Mouse (Mus musculus): ENCODE data around the gene Phex.
A peak's percentile ranks its signal among the peaks of the same experiment; 100 is the strongest.

The Phex gene

DNA sequence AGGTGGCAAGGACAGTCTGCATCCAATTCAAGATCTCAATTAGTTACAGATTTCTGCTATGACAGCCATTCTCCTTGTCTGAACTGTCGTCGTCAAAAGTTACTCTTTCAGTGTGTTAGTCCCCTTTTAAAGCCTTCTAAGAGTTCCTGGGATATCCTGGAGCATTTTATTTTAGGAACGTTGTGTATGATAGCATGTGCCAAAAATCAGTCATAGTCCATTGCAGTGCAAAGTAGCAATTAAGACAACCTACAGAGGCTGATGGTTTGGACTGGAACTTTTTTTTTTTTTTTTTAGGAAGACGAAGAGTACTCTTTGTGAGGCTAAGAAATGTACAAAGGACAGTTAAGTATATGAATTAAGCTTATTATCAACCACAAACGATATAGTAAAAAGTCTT is at the start of gene Phex:
Gene Phex, minus strand, starts transcription at position 101 of the 400 bp plus-strand sequence.
- DNase-seq (ENCODE audit: low spot score in 2 of 2), result no peak

GRCm38 (mm10) chrX:157462716-157463115 is 47.6 kb upstream of the Phex start:
- DNase-seq (ENCODE audit: low spot score in 2 of 2), result no peak

DNA sequence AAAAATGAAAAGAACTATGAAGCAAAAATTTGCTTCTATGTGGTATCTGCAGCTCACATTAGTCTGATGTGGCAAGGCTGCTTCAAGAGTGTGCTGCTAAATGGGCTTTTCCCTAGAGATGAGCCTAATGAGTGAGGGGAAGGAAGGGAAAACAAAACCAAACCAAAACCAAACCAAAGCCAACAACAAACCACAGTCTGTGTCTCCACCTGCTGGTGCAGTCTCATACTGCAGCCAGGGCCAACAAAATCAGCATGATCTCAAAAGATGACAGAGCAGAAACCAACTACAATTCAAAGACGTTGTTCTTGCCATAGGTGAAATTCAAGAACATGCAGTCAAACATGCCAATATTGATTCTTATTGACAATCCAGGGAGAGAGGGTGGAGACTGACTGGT is 39.3 kb upstream of the Phex start:
- DNase-seq (ENCODE audit: low spot score in 2 of 2), result peak; percentile 54 to 69

DNA sequence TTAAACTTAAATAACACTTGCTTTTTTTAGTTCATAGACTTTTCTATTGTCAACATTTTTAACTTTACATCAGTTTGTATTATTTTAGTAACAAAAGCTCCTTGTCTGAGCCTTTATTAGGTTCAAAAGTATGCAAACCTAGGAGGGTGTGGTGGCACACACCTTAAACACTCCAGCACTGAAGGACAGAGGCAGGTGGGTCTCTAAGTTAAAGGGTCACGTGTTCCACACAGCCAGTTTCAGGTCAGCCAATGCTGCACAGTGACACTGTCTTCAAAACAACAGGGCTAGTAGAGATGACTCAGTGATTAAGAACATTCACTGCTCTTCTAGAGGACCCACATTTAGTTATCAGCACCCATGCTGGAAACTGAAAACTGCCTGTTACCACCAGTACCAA is 33.9 kb upstream of the Phex start:
- no peak for DNase-seq (ENCODE audit: low spot score in 2 of 2)

- no peak for DNase-seq (ENCODE audit: low spot score in 2 of 2)
Measured at GRCm38 (mm10) chrX:157447431-157447830, 32.3 kb upstream of the Phex start.

DNA sequence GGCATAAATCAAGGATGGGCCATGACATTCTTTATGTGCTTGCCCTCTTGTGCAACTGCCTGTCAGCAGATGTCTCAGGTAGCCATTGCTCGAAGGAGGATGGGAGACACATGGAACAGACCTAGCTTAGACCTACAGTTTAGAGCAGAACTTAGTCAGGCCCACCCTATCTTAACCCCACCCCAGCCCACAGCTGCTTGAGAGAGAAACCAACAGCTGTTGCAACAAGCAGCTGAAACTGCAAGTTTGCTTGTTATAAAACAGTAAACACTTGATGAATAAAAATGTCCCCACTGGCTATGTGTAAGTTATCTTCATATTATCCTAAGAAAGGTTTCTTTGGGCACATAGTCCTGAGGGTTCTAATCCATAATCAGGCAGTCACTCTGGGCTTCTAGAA is 19.7 kb upstream of the Phex start:
- no peak for DNase-seq (ENCODE audit: low spot score in 2 of 2)

GRCm38 (mm10) chrX:157419451-157419850 is 4.3 kb upstream of the Phex start:
- no peak for DNase-seq (ENCODE audit: low spot score in 2 of 2)

GRCm38 (mm10) chrX:157404919-157405318 is 10.2 kb downstream of the Phex start:
- no peak for DNase-seq (ENCODE audit: low spot score in 2 of 2)

DNA sequence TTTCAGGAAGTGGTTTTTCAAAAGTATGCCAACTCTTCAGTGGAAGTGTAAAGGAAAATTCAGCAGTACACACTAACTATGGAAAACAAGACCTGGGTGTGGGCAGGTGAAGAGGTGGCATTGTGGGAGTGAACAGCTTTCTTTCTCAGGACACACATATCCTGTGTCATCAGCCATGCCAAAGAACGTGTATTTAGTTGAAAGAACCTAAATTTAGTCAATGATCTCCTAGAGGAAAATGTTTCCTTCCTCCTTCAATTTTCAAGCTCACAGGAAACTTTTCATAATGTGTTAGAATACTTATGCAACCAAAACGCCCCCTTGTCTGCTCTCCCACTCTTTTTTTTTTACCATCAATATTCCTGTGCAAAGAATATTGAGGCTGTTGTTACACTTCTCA is 23.9 kb downstream of the Phex start:
- peak in 1 of 2 experiments; percentile 5 for DNase-seq (ENCODE audit: low spot score in 2 of 2)

DNA sequence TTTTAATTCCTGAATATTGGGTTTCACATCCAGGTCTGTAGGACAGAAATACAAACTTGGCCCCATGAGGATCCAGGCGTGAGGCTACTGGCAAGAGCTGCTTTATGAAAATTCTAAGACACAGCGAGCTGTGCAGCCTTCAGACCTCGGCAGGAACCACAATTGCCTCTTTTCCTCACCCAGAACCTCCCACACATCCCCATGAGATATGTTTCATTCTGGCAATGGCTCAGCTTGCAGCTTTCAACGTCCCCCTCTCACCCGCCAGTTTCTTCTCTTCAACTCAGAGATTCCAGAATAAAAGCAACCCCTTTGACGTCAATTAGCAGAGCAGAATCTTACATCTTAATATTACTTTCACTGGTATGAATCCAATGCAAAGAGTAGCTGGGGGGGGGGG is 25.0 kb downstream of the Phex start:
- peak; percentile 6 to 7 for DNase-seq (ENCODE audit: low spot score in 2 of 2)

- peak; percentile 19 to 27 for DNase-seq (ENCODE audit: low spot score in 2 of 2)
Measured at GRCm38 (mm10) chrX:157388419-157388818, 26.7 kb downstream of the Phex start.

DNA sequence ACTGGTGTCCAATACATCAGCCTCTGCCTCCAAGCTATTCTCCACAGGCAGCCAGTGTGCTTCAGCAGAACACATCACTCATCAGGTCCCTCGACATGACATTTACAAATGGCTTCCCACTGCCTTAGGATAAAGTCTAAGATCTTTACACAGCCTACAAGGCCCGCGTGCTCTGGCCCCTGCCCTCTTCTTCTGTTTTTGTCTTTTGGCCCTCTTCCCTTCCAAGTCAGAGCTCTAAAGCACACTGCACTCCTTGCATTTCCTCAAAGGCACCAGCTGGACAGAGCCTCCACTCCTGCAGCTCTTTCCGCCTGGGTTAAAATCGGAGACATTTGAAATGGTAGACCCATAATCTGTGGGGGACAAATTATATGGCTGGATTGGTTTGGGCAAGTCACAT is 28.1 kb downstream of the Phex start:
- DNase-seq (ENCODE audit: low spot score in 2 of 2), result no peak

GRCm38 (mm10) chrX:157378822-157379221 is 36.3 kb downstream of the Phex start:
- DNase-seq (ENCODE audit: low spot score in 2 of 2), result no peak

DNA sequence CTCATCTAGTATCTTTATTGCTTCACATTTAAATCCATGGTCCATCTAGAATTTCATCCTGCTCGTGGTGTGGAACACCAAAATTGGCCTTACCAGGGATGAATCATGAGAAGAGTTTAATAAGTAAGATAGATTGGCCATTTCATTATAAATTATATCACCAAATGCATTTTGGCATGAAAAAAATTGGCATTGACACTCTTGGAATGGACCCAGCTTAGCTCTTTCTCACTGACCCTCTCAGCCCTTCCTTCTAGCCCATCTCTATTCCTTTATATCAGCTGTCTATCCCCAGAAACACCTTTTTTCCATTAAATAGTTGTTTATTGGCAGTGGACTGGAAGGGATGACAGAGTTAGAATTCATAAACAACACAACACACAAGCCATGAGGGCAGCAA is 37.7 kb downstream of the Phex start:
- DNase-seq (ENCODE audit: low spot score in 2 of 2), result no peak

GRCm38 (mm10) chrX:157373873-157374272 is 41.2 kb downstream of the Phex start:
- DNase-seq (ENCODE audit: low spot score in 2 of 2), result no peak

GRCm38 (mm10) chrX:157369166-157369565 is 45.9 kb downstream of the Phex start:
- DNase-seq (ENCODE audit: low spot score in 2 of 2), result no peak

DNA sequence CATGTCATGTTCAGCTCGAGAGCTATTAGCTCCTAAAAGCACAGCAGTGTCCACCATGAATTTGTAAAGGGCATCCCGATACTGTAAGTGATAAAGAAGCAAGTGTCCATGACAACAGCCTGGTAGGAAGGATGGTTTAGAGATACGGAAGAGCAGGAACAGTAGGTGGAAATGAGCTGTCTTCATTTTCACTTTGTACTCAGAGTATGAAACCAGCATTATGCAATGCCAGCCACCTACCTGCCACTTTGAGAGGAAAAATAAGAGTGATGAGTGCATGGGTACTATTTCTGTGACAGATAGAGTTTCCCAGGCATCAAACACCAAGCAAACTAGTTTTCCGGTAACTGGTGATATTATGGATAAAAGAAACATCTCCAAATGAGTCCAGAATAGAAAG is 59.6 kb downstream of the Phex start:
- peak in 1 of 2 experiments; percentile 7 for DNase-seq (ENCODE audit: low spot score in 2 of 2)

DNA sequence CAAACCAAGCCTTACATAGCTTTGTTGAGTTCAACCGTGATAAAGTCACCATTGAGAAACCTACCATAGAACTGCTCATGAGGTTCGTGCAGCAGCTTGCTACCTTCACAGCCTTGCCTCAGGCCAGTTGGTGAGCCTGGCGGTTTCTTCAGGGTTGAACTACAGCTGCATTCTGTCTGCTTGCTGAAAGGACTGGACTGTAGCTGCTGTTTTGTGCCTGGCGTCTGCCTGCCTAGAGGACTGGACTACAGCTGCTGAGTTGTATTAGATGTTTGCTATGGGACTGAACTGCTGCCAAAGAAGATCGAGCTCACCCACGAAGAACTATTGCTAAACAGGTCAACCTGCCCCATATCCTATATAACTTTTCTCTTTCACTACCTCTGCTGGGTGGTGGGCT is 68.9 kb downstream of the Phex start:
- DNase-seq (ENCODE audit: low spot score in 2 of 2), result no peak

DNA sequence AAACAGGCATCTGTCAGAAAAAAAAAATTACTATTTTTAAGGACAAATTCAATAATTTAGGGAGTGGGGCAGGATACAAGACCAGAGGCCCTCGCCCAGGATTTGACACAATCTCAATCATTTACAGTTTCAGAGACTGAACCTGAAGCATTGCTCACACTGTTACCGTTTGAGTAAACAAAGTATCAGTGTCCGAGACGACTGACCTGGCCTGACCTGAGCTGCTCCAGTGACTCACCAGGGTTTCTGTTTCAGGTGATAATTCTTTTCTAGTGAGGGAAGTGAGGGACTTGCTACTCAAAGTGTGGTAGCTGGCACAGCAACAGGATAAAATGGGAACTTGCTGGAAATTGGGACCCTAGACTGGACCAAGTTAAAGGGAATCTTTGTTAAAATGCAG is 80.4 kb downstream of the Phex start:
- no peak for DNase-seq (ENCODE audit: low spot score in 2 of 2)

GRCm38 (mm10) chrX:157329821-157330220 is 85.3 kb downstream of the Phex start:
- no peak for DNase-seq (ENCODE audit: low spot score in 2 of 2)

GRCm38 (mm10) chrX:157328396-157328795 is 86.7 kb downstream of the Phex start:
- no peak for DNase-seq (ENCODE audit: low spot score in 2 of 2)

DNA sequence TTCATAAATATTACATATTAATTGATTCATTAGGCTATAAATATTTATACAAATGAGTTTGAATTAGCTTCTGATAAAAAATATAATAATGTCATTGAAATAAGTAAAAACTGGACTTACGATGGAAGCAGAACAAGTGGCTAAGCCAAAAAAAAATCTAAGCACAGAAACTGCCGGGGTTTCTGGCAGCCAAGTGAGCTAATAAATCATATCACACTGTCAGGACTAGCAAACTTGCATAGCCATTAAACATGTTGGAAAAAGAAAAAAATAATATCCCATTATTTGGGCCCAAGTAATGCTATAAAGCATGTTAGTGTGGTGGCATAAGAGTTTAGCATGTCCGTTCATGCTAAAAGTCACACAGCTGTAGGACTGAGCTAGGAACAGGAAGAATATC is 87.4 kb downstream of the Phex start:
- DNase-seq (ENCODE audit: low spot score in 2 of 2), result no peak

- no peak for DNase-seq (ENCODE audit: low spot score in 2 of 2)
Measured at GRCm38 (mm10) chrX:157324396-157324795, 90.7 kb downstream of the Phex start.

GRCm38 (mm10) chrX:157310331-157310730 is 104.8 kb downstream of the Phex start:
- no peak for DNase-seq (ENCODE audit: low spot score in 2 of 2)

DNA sequence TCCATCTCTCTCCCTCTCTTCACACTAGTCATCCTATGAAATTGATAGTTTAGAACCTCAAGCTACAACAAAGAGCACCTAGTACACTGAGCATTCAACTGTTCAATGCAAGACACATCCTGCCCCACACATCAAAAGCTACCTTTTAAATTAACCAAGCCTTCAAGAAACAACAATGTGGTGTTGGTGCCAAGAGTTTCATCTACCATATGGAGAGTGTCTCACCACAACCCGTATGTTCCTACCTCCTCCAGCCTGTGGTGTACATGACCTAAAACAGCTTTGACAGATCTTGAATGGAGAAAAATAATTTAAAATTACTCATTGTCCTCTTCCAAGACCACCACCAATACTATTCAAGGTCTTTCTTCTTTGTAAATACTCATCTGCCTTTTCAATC is 106.9 kb downstream of the Phex start:
- DNase-seq (ENCODE audit: low spot score in 2 of 2), result no peak

All from right cerebral cortex, adult 2 months (tissue).